ENCODE assay signal across 10 mouse cellular contexts in genomic region chr4:150808471-150808847, GRCm38 (mm10). TPM values are rescaled to one million over a fixed set of nuclear protein-coding genes. Genes with fewer than 3 reads are reported as not detected.
A peak's percentile ranks its signal among the peaks of the same experiment; 100 is the strongest.
DNase-seq lines count a peak whose midpoint lies in the region; ATAC-seq and TF ChIP-seq lines count a peak whose summit lies in the region.
"Had no signal": no experiment of that assay in that cellular context is flagged by ENCODE, and none has a peak within 500 bp of the region (broad histone marks: within the 10 kb centered on the region; RNA-seq: fewer than 3 reads in every experiment).

No protein-coding gene starts in this region.

- WGBS in kidney, embryonic 14.5 days, result 44% methylated on average over 12 of the region's 12 CpGs
- WGBS in heart, embryonic 13.5 days, result 25% methylated on average over 12 of the region's 12 CpGs
- WGBS in forebrain, postnatal 0 days, result 82% methylated on average over 12 of the region's 12 CpGs

- peaks cover 23% of the 10 kb centered on the region for H3K4me1 ChIP-seq in kidney, embryonic 14.5 days (ENCODE audit: control insufficient read depth, insufficient read depth, low read length)
- peaks cover 37% of the 10 kb centered on the region for H3K4me1 ChIP-seq in heart, embryonic 13.5 days
- H3K4me1 ChIP-seq in forebrain, postnatal 0 days (ENCODE audit: insufficient read depth), result no peaks in the 10 kb centered on the region

- H3K4me3 ChIP-seq in kidney, embryonic 14.5 days (ENCODE audit: low read length), result no peak overlapping the region
- 0 out of 2 replicates have a peak overlapping the region, but pooled peaks have one; percentile 11 for H3K4me3 ChIP-seq in heart, embryonic 13.5 days
- no peak overlapping the region for H3K4me3 ChIP-seq in forebrain, postnatal 0 days (ENCODE audit: low read depth, low read length)
- H3K4me3 ChIP-seq: layer of hippocampus, adult 2 months; neural tube, embryonic 13.5 days had no signal

- H3K9me3 ChIP-seq in kidney, embryonic 14.5 days (ENCODE audit: control insufficient read depth, low read length), result no peaks in the 10 kb centered on the region
- no peaks in the 10 kb centered on the region for H3K9me3 ChIP-seq in heart, embryonic 13.5 days
- no peaks in the 10 kb centered on the region for H3K9me3 ChIP-seq in forebrain, postnatal 0 days (ENCODE audit: low read length)
- H3K9me3 ChIP-seq: neural tube, embryonic 13.5 days had no signal

- no peak for DNase-seq in kidney, adult 11 months
- peak; percentile 28 to 51 for DNase-seq in CD8-positive naive resting alpha-beta T cell, adult 2 months (ENCODE audit: low read depth in 2 of 2, low spot score in 2 of 2)
- DNase-seq in embryo, embryonic 10.5 days (ENCODE audit: low spot score), result no peak
- DNase-seq in cerebellum, postnatal 36 days, result no peak
- no peak for DNase-seq in forebrain, postnatal 0 days

- ATAC-seq in kidney, embryonic 14.5 days (ENCODE audit: low FRiP score, low TSS enrichment), result no peak
- ATAC-seq in heart, embryonic 13.5 days (ENCODE audit: extremely low read depth, insufficient number of reproducible peaks, low FRiP score, low TSS enrichment), result no peak
- peak; percentile 78 for ATAC-seq in megakaryocyte progenitor cell, adult 5-6 weeks (replicated peaks; ENCODE audit: poor library complexity)
- ATAC-seq in forebrain, postnatal 0 days, result no peak

- no peaks in the 10 kb centered on the region for H3K36me3 ChIP-seq in kidney, embryonic 14.5 days (ENCODE audit: control insufficient read depth, insufficient read depth, low read length)
- H3K36me3 ChIP-seq in heart, embryonic 13.5 days, result no peaks in the 10 kb centered on the region
- no peaks in the 10 kb centered on the region for H3K36me3 ChIP-seq in forebrain, postnatal 0 days (ENCODE audit: insufficient read depth)
- H3K36me3 ChIP-seq: neural tube, embryonic 13.5 days had no signal

- TF ChIP-seq CTCF in forebrain, postnatal 0 days (IDR thresholded peaks at IDR 0.05; ENCODE audit: low read depth), result no peak

- H3K9ac ChIP-seq in kidney, embryonic 14.5 days (ENCODE audit: low read depth, low read length), result no peak overlapping the region
- peak overlapping the region; percentile 63; the same call in 1 of the 2 replicates for H3K9ac ChIP-seq in heart, embryonic 13.5 days
- no peak overlapping the region for H3K9ac ChIP-seq in forebrain, postnatal 0 days
- H3K9ac ChIP-seq: neural tube, embryonic 13.5 days had no signal

- peak overlapping the region; percentile 81; the same call in 1 of the 2 replicates for H3K27ac ChIP-seq in kidney, embryonic 14.5 days (ENCODE audit: low read depth, low read length)
- H3K27ac ChIP-seq in heart, embryonic 13.5 days (replicated peaks), result peak overlapping the region; percentile 70
- no peak overlapping the region for H3K27ac ChIP-seq in forebrain, postnatal 0 days (ENCODE audit: low read depth, low read length)
- H3K27ac ChIP-seq: layer of hippocampus, adult 2 months had no signal

- no peak overlapping the region for H3K4me2 ChIP-seq in kidney, embryonic 14.5 days (replicated peaks; ENCODE audit: low read depth, low read length)
- H3K4me2 ChIP-seq in heart, embryonic 13.5 days, result peak overlapping the region; percentile 59
- H3K4me2 ChIP-seq in forebrain, postnatal 0 days (ENCODE audit: low read depth), result no peak overlapping the region
- H3K4me2 ChIP-seq: neural tube, embryonic 13.5 days had no signal

- no peaks in the 10 kb centered on the region for H3K27me3 ChIP-seq in kidney, embryonic 14.5 days (ENCODE audit: control insufficient read depth, insufficient read depth, low read length)
- H3K27me3 ChIP-seq in heart, embryonic 13.5 days (replicated peaks), result 0 out of 2 replicates have a peak, but pooled peaks cover 3% of the 10 kb centered on the region
- no peaks in the 10 kb centered on the region for H3K27me3 ChIP-seq in forebrain, postnatal 0 days (ENCODE audit: insufficient read depth, low read length)
- H3K27me3 ChIP-seq: neural tube, embryonic 13.5 days had no signal

RNA-seq across cellular contexts. Expression of gene Errfi1, which starts 45.3 kb away (rescaled TPM):
- 22.0 and 34.3 TPM in 2 replicates for polyA plus RNA-seq in kidney, embryonic 14.5 days (2014; fragmentation: Nextera tagmentation; extraction: Ambion mirVana)
- 10.1 and 11.3 TPM in 2 replicates for polyA plus RNA-seq in heart, embryonic 13.5 days (2015; fragmentation: Nextera tagmentation; extraction: Ambion mirVana)
- 0.84 and 1.2 TPM in 2 replicates for total RNA-seq in megakaryocyte progenitor cell, adult 5-6 weeks (2015)
- total RNA-seq in megakaryocyte progenitor cell, adult 5-6 weeks (2017), result 0.54 and 0.61 TPM in 2 replicates
- total RNA-seq in forebrain, postnatal 0 days (2014; rRNA removed), result 22.3 and 34.9 TPM in 2 replicates
- 16.5 and 17.2 TPM in 2 replicates for polyA plus RNA-seq in forebrain, postnatal 0 days (2015; fragmentation: Nextera tagmentation; extraction: Ambion mirVana)

Comparison
In these comparisons a context has a peak if more than half of its experiments do, and no peak if none do; other contexts are left out.
1. DNase-seq: peak in CD8-positive naive resting alpha-beta T cell, adult 2 months (2 of 2); none in kidney, adult 11 months (single experiment), embryo, embryonic 10.5 days (single experiment), cerebellum, postnatal 36 days (0 of 2) and forebrain, postnatal 0 days (single experiment).